Mouse (Mus musculus) heart, postnatal 0 days (tissue): ENCODE measurements around the gene Palld.

ENCODE experiments used
- CTCF ChIP-seq: IDR thresholded peaks from 2 replicates; pipeline ENCODE4 v1.5.1; 2016; ENCODE audit warnings: antibody characterized with exemption, control low read depth, low read depth
- EP300 ChIP-seq: IDR thresholded peaks from 2 replicates; pipeline ENCODE4 v1.6.1; 2016; ENCODE audit warnings: antibody characterized with exemption, low read depth

DNA sequence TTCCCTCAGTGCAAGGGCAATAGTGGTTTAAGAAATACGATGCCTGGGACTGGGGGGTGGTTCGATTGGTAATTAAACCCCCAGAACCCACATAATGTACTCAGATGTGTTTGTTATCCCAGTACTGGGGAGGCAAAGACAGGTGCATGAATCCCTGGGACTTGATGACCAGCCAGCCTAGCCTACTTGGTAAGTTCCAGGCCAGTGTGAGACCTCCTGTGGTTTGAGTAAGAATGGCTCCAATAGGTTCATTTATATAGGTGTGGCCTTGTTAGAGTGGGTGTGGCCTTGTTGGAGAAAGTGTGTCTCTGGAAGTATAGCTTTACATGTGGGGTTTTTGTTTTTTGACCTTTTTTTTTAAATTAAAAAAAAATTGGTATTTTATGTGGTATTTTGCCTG is 297.6 kb downstream of the Palld start:
- no peak for TF ChIP-seq CTCF
- TF ChIP-seq EP300 = no peak
